Mouse (Mus musculus): ENCODE data around the gene Tmod4.

GRCm38 (mm10) chr3:95117751-95118150 is 6.5 kb upstream of the Tmod4 start:
- no peak for TF ChIP-seq CTCF (IDR thresholded peaks at IDR 0.05)
- no peak for TF ChIP-seq EP300 (IDR thresholded peaks at IDR 0.05)

Measured in lung, postnatal 0 days (tissue).